Mouse (Mus musculus) G1E (cell line): ENCODE measurements around the gene Dram1. TPM values are rescaled to one million over a fixed set of nuclear protein-coding genes. Genes with fewer than 3 reads are reported as not detected.

Source experiments
- ATAC-seq: 2 replicates; pipeline ENCODE4 v1.8.0; 2016; ENCODE audit warnings: mild to moderate bottlenecking; ENCODE audit not compliant: insufficient number of reproducible peaks, poor library complexity, low FRiP score, severe bottlenecking; ENCODE audit errors: extremely low read depth
- DNase-seq: peaks from one replicate; pipeline ENCODE4 v3.0.0; 2012; ENCODE audit warnings: low spot score
- H3K27me3 ChIP-seq: 2 replicates; pipeline ENCODE4 v1.6.1; 2012; ENCODE audit warnings: mild to moderate bottlenecking, low read length, inconsistent platforms; ENCODE audit not compliant: insufficient read depth
- H3K36me3 ChIP-seq: replicated peaks from 2 replicates; pipeline ENCODE3; 2012; ENCODE audit warnings: mild to moderate bottlenecking, inconsistent platforms
- H3K4me1 ChIP-seq: 2 replicates; pipeline ENCODE4 v1.6.1; 2012; ENCODE audit warnings: low read depth, low read length, inconsistent platforms, mixed read lengths; ENCODE audit not compliant: insufficient read depth
- H3K4me3 ChIP-seq: 2 replicates; pipeline ENCODE4 v1.5.1; 2012; ENCODE audit warnings: low read depth, mild to moderate bottlenecking, inconsistent platforms, low read length, moderate library complexity, mixed read lengths
- H3K9me3 ChIP-seq: replicated peaks from 2 replicates; pipeline ENCODE4 v1.6.1; 2012; ENCODE audit warnings: inconsistent platforms
- CTCF ChIP-seq: IDR thresholded peaks from 2 replicates; pipeline ENCODE4 v1.5.1; 2012; ENCODE audit warnings: low read depth, low read length, inconsistent platforms, mixed read lengths
- GATA1 ChIP-seq: IDR thresholded peaks from 2 replicates; pipeline ENCODE4 v1.6.1; 2012; ENCODE audit warnings: borderline replicate concordance, low read length, inconsistent platforms, mixed read lengths
- GATA2 ChIP-seq: IDR thresholded peaks from 2 replicates; pipeline ENCODE4 v1.6.1; 2012; ENCODE audit warnings: low read depth, low read length, inconsistent platforms, borderline replicate concordance
- POLR2AphosphoS5 ChIP-seq: IDR thresholded peaks from 2 replicates; pipeline ENCODE4 v1.6.1; 2012; ENCODE audit warnings: low read depth, low read length, inconsistent platforms; ENCODE audit not compliant: insufficient replicate concordance
- TAL1 ChIP-seq: conservative IDR thresholded peaks from 2 replicates; pipeline ENCODE4 v1.6.1; 2012; ENCODE audit warnings: low read depth, low read length, inconsistent platforms, mixed read lengths
- polyA plus RNA-seq: library from polyadenylated mRNA; stranded (reverse); fragments of >175 nt; gene quantifications from 2 replicates; pipeline ENCODE4 v1.2.3, GENCODE M21; 2012
- total RNA-seq, 2 experiments: library from RNA; stranded (forward) in 1 of 2; stranded (reverse) in 1 of 2; fragments of 200-1000 nt in 1 of 2; fragments of >200 nt in 1 of 2; fragmentation: Nextera tagmentation in 1 of 2; gene quantifications; 2 replicates each; pipeline ENCODE4 v1.2.3; 2014 to 2017

Gene Dram1
- total and polyA plus RNA-seq, 3 experiments, result 0.11 TPM; not detected in 2

DNA sequence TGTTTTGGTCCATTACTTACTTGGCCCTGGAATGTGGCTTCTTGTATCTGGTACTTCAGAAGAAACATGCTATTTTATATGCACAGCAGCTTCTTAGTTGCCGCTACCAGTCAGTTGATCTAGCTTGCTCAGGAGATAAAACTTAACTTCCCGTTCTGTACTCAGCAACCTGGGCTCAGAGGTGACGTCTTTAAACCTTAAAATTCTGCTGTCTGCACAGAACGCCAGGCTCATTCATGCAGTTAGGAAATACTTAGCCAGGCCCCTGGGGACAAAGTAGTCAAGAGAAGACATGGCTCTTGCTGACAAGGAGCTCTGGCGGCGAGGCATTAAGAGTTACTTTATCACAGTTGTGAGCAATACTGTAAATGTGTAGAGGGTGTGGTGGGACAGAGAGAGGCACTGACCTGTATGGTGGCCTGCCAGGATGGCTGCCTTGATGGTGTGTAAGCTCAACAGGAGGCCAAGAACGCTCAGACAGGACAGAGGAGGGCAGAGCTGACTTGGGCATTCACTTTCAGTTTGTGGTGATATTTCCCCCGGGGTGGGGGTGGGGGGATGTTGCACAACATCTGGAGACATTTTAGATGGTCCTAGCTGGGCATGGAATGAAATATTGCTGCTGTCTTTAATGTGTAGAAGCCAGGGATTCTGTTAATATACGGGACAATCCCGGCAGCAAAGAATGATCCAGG, 11.4 kb upstream of the Dram1 start:
- TF ChIP-seq CTCF (no peak), TAL1 (no peak), GATA1 (no peak)
- ATAC-seq (peak; percentile 31), DNase-seq (no peak)
- H3K4me3 ChIP-seq, result peak overlapping the region; percentile 66; the same call in 1 of the 2 replicates
- H3K27me3 ChIP-seq, result no peaks in the 10 kb centered on the region
- no peaks in the 10 kb centered on the region for H3K9me3 ChIP-seq
- H3K36me3 ChIP-seq, result peaks cover 51% of the 10 kb centered on the region
- H3K4me1 ChIP-seq, result peaks cover 67% of the 10 kb centered on the region

DNA sequence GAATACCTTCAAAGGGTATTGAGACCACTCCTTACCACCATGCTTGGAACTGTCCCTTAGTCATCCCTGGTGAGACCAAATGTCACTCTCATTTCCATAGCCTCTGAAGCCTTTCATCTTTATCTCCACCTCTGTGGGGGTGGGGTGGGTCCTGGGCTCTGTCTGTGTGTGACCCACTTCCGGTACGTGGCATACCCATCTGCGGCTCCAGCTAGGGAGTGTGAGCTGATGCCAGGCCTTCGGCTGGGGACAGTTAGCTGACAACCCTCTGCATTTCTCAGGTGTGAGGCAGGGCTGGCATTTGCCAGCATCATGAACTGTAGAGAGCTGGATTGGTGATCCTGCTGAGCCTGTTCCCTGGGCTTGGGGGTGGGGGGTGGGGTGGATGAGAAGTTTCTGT, 10.7 kb upstream of the Dram1 start:
- H3K36me3 ChIP-seq, result peaks cover 50% of the 10 kb centered on the region
- no peak for DNase-seq
- H3K4me1 ChIP-seq, result peaks cover 71% of the 10 kb centered on the region
- no peak for TF ChIP-seq GATA2
- no peak for TF ChIP-seq GATA1
- TF ChIP-seq CTCF, result no peak
- no peak for TF ChIP-seq POLR2AphosphoS5
- no peak for TF ChIP-seq TAL1
- ATAC-seq, result no peak
- peak overlapping the region; percentile 66; the same call in 1 of the 2 replicates for H3K4me3 ChIP-seq
- H3K9me3 ChIP-seq, result no peaks in the 10 kb centered on the region
- H3K27me3 ChIP-seq, result no peaks in the 10 kb centered on the region

- peaks cover 22% of the 10 kb centered on the region for H3K36me3 ChIP-seq
- DNase-seq, result no peak
- H3K4me1 ChIP-seq, result peaks cover 81% of the 10 kb centered on the region
- peak overlapping the region; percentile 68; the same call in 1 of the 2 replicates for H3K4me3 ChIP-seq
- H3K27me3 ChIP-seq, result no peaks in the 10 kb centered on the region
- no peaks in the 10 kb centered on the region for H3K9me3 ChIP-seq
- TF ChIP-seq GATA1, result no peak
- TF ChIP-seq CTCF, result no peak
- TF ChIP-seq POLR2AphosphoS5, result no peak
- no peak for TF ChIP-seq GATA2
- no peak for TF ChIP-seq TAL1
- 0 out of 2 replicates have a peak, but pooled peaks have one; percentile 3 for ATAC-seq
Observed at GRCm38 (mm10) chr10:88386251-88386650, 7.4 kb upstream of the Dram1 start.

DNA sequence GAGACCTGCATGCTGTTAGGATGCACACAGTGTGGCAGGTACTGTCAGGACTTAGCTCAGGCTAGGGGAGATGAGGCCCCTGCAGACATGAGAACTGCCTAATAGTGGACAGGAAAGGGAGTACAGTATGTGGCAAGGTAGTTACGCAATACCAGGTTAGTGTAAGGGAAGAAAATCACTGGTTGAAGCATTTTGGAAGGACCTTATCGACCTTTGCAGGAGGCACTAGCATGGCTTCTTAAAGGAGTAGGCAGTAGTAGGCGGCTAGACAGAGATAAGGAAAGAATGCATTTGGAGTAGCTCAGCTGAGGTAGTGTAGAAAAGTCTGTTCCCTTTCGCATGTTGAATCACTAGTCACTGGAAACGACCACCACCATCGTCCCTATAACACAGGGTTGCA, 6.9 kb upstream of the Dram1 start:
- H3K36me3 ChIP-seq, result peaks cover 17% of the 10 kb centered on the region
- no peaks in the 10 kb centered on the region for H3K27me3 ChIP-seq
- peak overlapping the region; percentile 68; the same call in 1 of the 2 replicates for H3K4me3 ChIP-seq
- no peak for TF ChIP-seq POLR2AphosphoS5
- peak; percentile 88 for TF ChIP-seq TAL1
- TF ChIP-seq GATA1, result no peak
- peak; percentile 28; the same call in 1 of the 2 replicates for TF ChIP-seq GATA2
- TF ChIP-seq CTCF, result no peak
- peak; percentile 73 for DNase-seq
- H3K9me3 ChIP-seq, result no peaks in the 10 kb centered on the region
- peaks cover 81% of the 10 kb centered on the region for H3K4me1 ChIP-seq
- peak; percentile 77 for ATAC-seq

GRCm38 (mm10) chr10:88385290-88385689, 6.4 kb upstream of the Dram1 start:
- peaks cover 78% of the 10 kb centered on the region for H3K4me1 ChIP-seq
- peaks cover 13% of the 10 kb centered on the region for H3K36me3 ChIP-seq

GRCm38 (mm10) chr10:88384081-88384480, 5.2 kb upstream of the Dram1 start:
- Histone ChIP-seq H3K9me3 (no peaks in the 10 kb centered on the region), H3K27me3 (no peaks in the 10 kb centered on the region), H3K4me1 (peaks cover 72% of the 10 kb centered on the region), H3K4me3 (no peak overlapping the region), H3K36me3 (peaks cover 10% of the 10 kb centered on the region)
- TF ChIP-seq GATA2 (no peak), TAL1 (no peak), POLR2AphosphoS5 (no peak), CTCF (no peak), GATA1 (no peak)
- no peak for ATAC-seq
- DNase-seq, result no peak

More at GRCm38 (mm10) chr10:88385290-88385689, 6.4 kb upstream of the Dram1 start:
- Histone ChIP-seq H3K4me3 (no peak overlapping the region), H3K27me3 (no peaks in the 10 kb centered on the region), H3K9me3 (no peaks in the 10 kb centered on the region)
- DNase-seq (no peak), ATAC-seq (no peak)
- TF ChIP-seq GATA2 (no peak), GATA1 (no peak)
